Mouse (Mus musculus): Measurements from ENCODE around the gene Arntl. TPM values are rescaled to one million over a fixed set of nuclear protein-coding genes. Genes with fewer than 3 reads are reported as not detected.

Arntl gene
- total RNA-seq, 1 experiment from 2014 or later: 14.4 TPM

DNA sequence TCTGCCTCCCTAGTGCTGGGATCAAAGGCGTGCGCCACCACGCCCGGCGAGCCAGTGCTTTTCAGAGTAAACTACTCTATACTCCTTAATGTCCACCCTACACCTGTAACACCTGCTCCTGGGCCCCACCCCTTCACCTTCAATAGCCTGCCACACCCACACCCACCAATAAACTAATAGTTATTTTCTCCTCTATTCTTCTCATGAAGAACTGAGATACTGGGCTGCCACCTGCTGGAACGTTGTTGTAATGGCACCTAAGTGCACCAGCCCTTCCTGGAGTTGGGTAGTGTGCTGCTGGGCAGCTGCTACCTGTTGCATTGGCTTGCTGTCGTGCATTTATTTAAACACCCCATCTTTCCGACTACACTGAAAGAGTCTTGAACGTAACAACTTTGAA is 61.0 kb downstream of the Arntl start:
- ATAC-seq (replicated peaks in 1 of 2; ENCODE audit: insufficient read depth in 1 of 2, low FRiP score in 2 of 2, low TSS enrichment in 1 of 2, low read depth in 1 of 2, poor library complexity in 2 of 2, severe bottlenecking in 2 of 2): peak; percentile 43 to 75; a peak in 2 of 4 replicates

GRCm38 (mm10) chr7:113269081-113269480 is 61.8 kb downstream of the Arntl start:
- 0 out of 4 replicates have a peak, but pooled peaks of 1 of the 2 experiments have one; percentile 43 for ATAC-seq (replicated peaks in 1 of 2; ENCODE audit: insufficient read depth in 1 of 2, low FRiP score in 2 of 2, low TSS enrichment in 1 of 2, low read depth in 1 of 2, poor library complexity in 2 of 2, severe bottlenecking in 2 of 2)

DNA sequence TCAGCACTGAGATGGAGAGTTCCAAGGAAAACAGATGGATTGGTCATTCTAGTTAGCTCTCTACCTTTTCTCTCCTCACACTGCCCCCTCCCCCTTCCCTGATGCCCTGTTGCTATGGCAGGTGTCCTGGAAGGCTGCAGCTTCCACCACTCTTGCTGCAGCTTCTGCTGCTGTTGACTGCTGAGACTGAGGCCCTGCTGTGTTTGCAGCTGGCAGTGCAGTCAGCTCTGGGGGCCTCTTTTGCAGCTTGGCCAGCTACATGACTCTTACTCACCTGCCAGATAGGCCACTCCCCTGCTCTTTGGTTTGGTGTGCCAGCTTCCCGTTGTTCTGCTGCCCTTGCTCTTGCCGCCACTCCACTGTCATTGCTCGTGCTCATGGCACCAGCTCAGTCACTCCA is 62.7 kb downstream of the Arntl start:
- no peak for ATAC-seq (replicated peaks in 1 of 2; ENCODE audit: insufficient read depth in 1 of 2, low FRiP score in 2 of 2, low TSS enrichment in 1 of 2, low read depth in 1 of 2, poor library complexity in 2 of 2, severe bottlenecking in 2 of 2)

- ATAC-seq (replicated peaks in 1 of 2; ENCODE audit: insufficient read depth in 1 of 2, low FRiP score in 2 of 2, low TSS enrichment in 1 of 2, low read depth in 1 of 2, poor library complexity in 2 of 2, severe bottlenecking in 2 of 2): no peak
These were observed 63.3 kb downstream of the Arntl start for GRCm38 (mm10) chr7:113270551-113270950.

DNA sequence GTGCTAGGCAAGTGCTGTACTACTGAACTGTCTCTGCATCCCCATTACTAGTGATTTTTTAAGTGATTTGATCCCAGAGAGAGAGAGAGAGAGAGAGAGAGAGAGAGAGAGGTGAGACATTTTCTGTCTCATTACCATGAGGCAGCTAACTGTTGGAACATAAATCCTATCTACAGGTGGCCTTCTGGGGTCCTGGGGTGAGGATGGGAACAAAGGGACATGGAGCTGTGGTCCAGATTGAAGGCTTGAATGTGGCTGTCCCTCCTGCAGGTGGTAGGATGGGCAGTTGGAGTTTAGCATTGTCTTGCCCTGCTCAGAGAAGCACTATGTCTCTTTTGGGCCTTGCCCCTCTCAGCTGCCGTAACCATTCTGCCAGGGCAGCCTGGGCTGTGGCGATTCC is 63.7 kb downstream of the Arntl start:
- ATAC-seq (replicated peaks in 1 of 2; ENCODE audit: insufficient read depth in 1 of 2, low FRiP score in 2 of 2, low TSS enrichment in 1 of 2, low read depth in 1 of 2, poor library complexity in 2 of 2, severe bottlenecking in 2 of 2): no peak

DNA sequence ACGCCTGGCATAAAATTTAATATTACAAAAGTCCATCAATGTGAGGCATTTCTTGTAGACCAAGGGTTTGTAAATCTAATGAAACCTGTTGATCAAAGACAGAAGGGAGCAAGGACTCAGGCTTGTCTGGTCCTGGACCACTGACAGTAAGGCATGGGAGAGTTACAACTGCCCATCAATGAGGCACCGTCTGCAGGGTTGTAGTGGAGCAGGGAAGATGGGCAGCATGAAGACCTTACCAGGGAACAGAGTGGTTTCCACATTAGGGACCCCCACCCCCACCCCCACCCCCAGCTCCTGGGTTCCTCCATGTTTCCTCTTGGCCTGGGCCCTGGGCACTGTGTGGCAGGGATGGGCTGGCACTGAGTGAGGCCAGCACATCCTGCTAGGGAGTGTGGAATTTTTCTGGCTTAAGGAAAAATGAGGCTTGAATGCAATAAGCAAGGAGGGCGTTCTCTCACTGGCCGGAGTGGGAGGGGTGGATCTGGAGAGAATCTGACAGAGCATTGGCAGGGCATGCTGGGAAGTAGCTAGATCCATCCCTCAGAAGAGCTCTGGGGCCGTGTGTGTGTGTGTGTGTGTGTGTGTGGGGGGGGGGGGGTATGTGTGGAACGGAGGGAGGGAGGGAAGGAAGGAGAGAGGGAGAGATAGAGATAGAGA is 65.2 kb downstream of the Arntl start:
- ATAC-seq (replicated peaks in 1 of 2; ENCODE audit: insufficient read depth in 1 of 2, low FRiP score in 2 of 2, low TSS enrichment in 1 of 2, low read depth in 1 of 2, poor library complexity in 2 of 2, severe bottlenecking in 2 of 2): no peak

- no peak for ATAC-seq (replicated peaks in 1 of 2; ENCODE audit: insufficient read depth in 1 of 2, low FRiP score in 2 of 2, low TSS enrichment in 1 of 2, low read depth in 1 of 2, poor library complexity in 2 of 2, severe bottlenecking in 2 of 2)
These were observed 70.0 kb downstream of the Arntl start for GRCm38 (mm10) chr7:113277245-113277644.

DNA sequence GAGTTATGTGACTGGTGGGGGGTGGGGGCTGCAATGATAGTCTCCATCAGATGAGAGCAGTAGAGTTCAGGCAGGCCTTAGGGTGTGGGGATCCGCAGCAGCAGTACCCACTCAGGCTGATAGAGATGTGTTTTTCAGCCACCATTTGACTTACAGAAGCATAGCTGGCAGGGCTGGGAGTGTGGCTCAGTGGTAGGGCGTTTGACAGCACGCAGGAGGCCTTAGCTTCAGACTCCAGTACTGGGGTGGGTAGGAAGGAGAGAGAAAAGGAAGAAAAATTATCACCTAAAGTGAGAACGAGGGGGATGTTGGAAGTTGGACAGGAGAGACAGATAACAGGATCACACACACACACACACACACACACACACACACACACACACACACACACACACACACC is 71.2 kb downstream of the Arntl start:
- ATAC-seq (replicated peaks in 1 of 2; ENCODE audit: insufficient read depth in 1 of 2, low FRiP score in 2 of 2, low TSS enrichment in 1 of 2, low read depth in 1 of 2, poor library complexity in 2 of 2, severe bottlenecking in 2 of 2): no peak

GRCm38 (mm10) chr7:113279246-113279645 is 72.0 kb downstream of the Arntl start:
- ATAC-seq (replicated peaks in 1 of 2; ENCODE audit: insufficient read depth in 1 of 2, low FRiP score in 2 of 2, low TSS enrichment in 1 of 2, low read depth in 1 of 2, poor library complexity in 2 of 2, severe bottlenecking in 2 of 2): no peak

- ATAC-seq (replicated peaks in 1 of 2; ENCODE audit: insufficient read depth in 1 of 2, low FRiP score in 2 of 2, low TSS enrichment in 1 of 2, low read depth in 1 of 2, poor library complexity in 2 of 2, severe bottlenecking in 2 of 2): no peak
These were observed 78.1 kb downstream of the Arntl start for GRCm38 (mm10) chr7:113285405-113285804.

- ATAC-seq (replicated peaks in 1 of 2; ENCODE audit: insufficient read depth in 1 of 2, low FRiP score in 2 of 2, low TSS enrichment in 1 of 2, low read depth in 1 of 2, poor library complexity in 2 of 2, severe bottlenecking in 2 of 2): peak in 1 of 2 experiments; percentile 63; a peak in 3 of 4 replicates
These were observed 81.9 kb downstream of the Arntl start for GRCm38 (mm10) chr7:113289211-113289610.

GRCm38 (mm10) chr7:113291741-113292140 is 84.5 kb downstream of the Arntl start:
- no peak for ATAC-seq (replicated peaks in 1 of 2; ENCODE audit: insufficient read depth in 1 of 2, low FRiP score in 2 of 2, low TSS enrichment in 1 of 2, low read depth in 1 of 2, poor library complexity in 2 of 2, severe bottlenecking in 2 of 2)

- ATAC-seq (replicated peaks in 1 of 2; ENCODE audit: insufficient read depth in 1 of 2, low FRiP score in 2 of 2, low TSS enrichment in 1 of 2, low read depth in 1 of 2, poor library complexity in 2 of 2, severe bottlenecking in 2 of 2): no peak
These were observed 84.9 kb downstream of the Arntl start for GRCm38 (mm10) chr7:113292193-113292592.

GRCm38 (mm10) chr7:113294598-113294997 is 87.3 kb downstream of the Arntl start:
- ATAC-seq (replicated peaks in 1 of 2; ENCODE audit: insufficient read depth in 1 of 2, low FRiP score in 2 of 2, low TSS enrichment in 1 of 2, low read depth in 1 of 2, poor library complexity in 2 of 2, severe bottlenecking in 2 of 2): peak; percentile 55 to 65

DNA sequence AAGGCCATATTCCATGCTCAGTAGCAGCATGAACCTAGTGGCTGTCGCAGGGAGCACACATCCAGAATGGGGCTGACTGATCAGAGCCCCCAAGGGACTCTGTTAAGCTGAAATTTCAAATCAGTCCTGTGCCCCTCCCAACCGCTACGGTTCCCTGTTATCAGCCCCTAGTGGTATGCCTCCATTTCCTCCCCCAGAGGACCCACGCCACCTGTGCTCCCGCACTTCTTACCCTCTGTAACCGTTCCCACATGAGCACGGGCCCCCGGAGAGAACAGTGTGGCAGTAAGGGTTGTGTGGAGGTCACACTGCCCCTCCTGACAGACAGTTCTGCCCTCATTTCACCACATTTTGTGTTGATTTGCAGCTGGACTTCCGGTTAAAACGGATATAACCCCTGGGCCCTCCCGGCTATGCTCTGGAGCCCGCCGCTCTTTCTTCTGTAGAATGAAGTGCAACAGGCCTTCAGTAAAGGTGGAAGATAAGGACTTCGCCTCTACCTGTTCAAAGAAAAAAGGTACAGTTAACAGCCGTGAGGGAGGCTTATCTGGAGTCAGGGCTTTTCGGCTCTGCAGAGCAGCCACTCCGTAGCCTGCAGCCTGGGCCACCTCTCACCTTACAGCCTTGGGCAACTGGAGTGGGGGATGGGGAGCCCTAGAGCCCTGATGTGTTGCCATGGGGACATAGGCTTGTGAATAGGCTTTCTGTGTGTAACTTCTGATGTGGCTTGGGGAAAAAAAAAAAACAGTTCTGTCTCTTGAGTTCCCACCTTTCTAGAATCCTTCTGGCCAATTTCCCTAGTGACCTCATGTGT is 88.0 kb downstream of the Arntl start:
- ATAC-seq (replicated peaks in 1 of 2; ENCODE audit: insufficient read depth in 1 of 2, low FRiP score in 2 of 2, low TSS enrichment in 1 of 2, low read depth in 1 of 2, poor library complexity in 2 of 2, severe bottlenecking in 2 of 2): peak; percentile 73 to 78

DNA sequence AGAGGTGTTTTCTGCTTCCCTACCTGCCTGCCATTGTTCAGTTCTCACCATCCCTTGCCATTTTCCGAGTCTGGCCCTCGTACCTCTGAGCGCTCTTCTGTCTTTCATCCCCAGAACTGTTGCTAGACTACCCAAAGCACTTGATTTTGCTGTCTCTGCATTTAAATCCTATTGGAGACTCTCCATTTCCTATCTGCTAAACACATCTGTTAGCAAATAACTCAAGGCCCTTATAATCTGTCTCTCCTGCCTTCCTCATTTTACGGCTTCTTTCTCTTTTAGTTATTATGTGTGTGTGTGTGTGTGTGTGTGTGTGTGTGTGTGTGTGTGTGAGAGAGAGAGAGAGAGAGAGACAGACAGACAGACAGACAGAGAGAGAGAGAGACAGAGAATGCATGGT is 90.5 kb downstream of the Arntl start:
- ATAC-seq (replicated peaks in 1 of 2; ENCODE audit: insufficient read depth in 1 of 2, low FRiP score in 2 of 2, low TSS enrichment in 1 of 2, low read depth in 1 of 2, poor library complexity in 2 of 2, severe bottlenecking in 2 of 2): no peak

DNA sequence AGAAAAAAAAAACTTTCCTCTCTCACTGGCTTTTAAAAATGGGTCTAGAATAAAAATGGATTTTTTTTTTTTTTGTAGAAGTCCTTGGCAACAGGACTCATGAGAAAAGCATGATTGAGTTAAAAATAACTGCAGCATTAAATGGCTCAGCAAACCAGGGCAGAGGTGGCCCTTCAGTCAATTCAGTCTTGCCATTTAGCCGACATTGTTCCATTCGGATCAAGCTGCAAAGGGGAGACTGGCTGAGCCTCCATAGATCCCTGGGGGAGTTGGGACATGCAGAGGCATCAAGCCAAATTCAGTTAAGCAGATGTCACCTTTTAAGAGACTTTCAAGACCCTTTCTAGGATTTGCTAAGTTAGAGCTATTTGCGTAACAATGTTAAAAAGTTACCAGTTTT is 102.9 kb downstream of the Arntl start:
- no peak for ATAC-seq (replicated peaks in 1 of 2; ENCODE audit: insufficient read depth in 1 of 2, low FRiP score in 2 of 2, low TSS enrichment in 1 of 2, low read depth in 1 of 2, poor library complexity in 2 of 2, severe bottlenecking in 2 of 2)

DNA sequence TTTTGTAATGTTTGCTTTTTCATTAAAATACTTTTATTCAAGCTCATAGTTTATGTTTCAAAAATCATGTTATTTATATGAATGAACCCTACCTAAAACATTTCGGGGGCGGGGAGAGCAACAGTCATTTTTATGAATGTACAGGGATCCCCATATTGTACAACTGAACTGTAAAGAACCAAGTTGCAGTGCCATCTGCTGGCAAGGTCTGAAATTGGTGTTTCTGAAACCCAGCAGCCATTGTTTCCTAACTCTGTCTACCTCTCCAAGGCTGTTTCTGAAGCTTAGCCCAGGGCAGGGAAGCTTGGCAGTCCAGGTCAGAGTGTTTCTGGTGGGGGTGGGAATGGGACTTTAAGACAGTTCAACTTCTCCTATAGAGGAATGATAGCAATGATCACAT is 104.5 kb downstream of the Arntl start:
- ATAC-seq (replicated peaks in 1 of 2; ENCODE audit: insufficient read depth in 1 of 2, low FRiP score in 2 of 2, low TSS enrichment in 1 of 2, low read depth in 1 of 2, poor library complexity in 2 of 2, severe bottlenecking in 2 of 2): peak; percentile 62; a peak in 2 of 4 replicates

GRCm38 (mm10) chr7:113320128-113320527 is 112.9 kb downstream of the Arntl start:
- no peak for ATAC-seq (replicated peaks in 1 of 2; ENCODE audit: insufficient read depth in 1 of 2, low FRiP score in 2 of 2, low TSS enrichment in 1 of 2, low read depth in 1 of 2, poor library complexity in 2 of 2, severe bottlenecking in 2 of 2)

All from hematopoietic stem cell, adult 5-6 weeks (primary cell).